31 mouse cellular contexts compared by ENCODE assay signal in genomic region chr16:37546312-37546711, GRCm38 (mm10). TPM values are rescaled to one million over a fixed set of nuclear protein-coding genes. Genes with fewer than 3 reads are reported as not detected.
A peak's percentile ranks its signal among the peaks of the same experiment; 100 is the strongest.
DNase-seq lines count a peak whose midpoint lies in the region; ATAC-seq and TF ChIP-seq lines count a peak whose summit lies in the region.
"Had no signal": no experiment of that assay in that cellular context is flagged by ENCODE, and none has a peak within 500 bp of the region (broad histone marks: within the 10 kb centered on the region; RNA-seq: fewer than 3 reads in every experiment).

No protein-coding gene starts in this region.

- no peak overlapping the region for H3K4me3 ChIP-seq in forebrain, embryonic 15.5 days
- no peak overlapping the region for H3K4me3 ChIP-seq in forebrain, embryonic 11.5 days (ENCODE audit: low read depth, low read length)
- H3K4me3 ChIP-seq in hindbrain, embryonic 14.5 days (replicated peaks; ENCODE audit: low read length) = no peak overlapping the region
- H3K4me3 ChIP-seq in hindbrain, postnatal 0 days (ENCODE audit: low read length) = no peak overlapping the region
- no peak overlapping the region for H3K4me3 ChIP-seq in forebrain, embryonic 16.5 days (replicated peaks; ENCODE audit: low read length)
- no peak overlapping the region for H3K4me3 ChIP-seq in midbrain, embryonic 15.5 days
- H3K4me3 ChIP-seq: embryonic facial prominence, embryonic 10.5 days; embryonic facial prominence, embryonic 13.5 days; erythroblast, embryonic 14.5 days; gastrocnemius, adult 2 months; heart, embryonic 13.5 days; hindbrain, embryonic 12.5 days had no signal

- ATAC-seq in forebrain, embryonic 15.5 days (replicated peaks) = 0 out of 2 replicates have a peak, but pooled peaks have one; percentile 43
- ATAC-seq in forebrain, embryonic 11.5 days (replicated peaks; ENCODE audit: low FRiP score) = no peak
- no peak for ATAC-seq in hindbrain, embryonic 14.5 days (ENCODE audit: low FRiP score)
- no peak for ATAC-seq in hindbrain, postnatal 0 days
- peak; percentile 83 for ATAC-seq in forebrain, embryonic 16.5 days
- ATAC-seq in midbrain, embryonic 15.5 days (replicated peaks) = no peak
- ATAC-seq: CD4-positive, CD25-positive, alpha-beta regulatory T cell, adult 4 months; inflammation-experienced regulatory T-cells, adult 6 months; intestine, embryonic 16.5 days had no signal

- TF ChIP-seq CTCF in hindbrain, postnatal 0 days (IDR thresholded peaks at IDR 0.05; ENCODE audit: low read depth) = no peak
- TF ChIP-seq CTCF in brain, embryonic 14.5 days (IDR thresholded peaks at IDR 0.05; ENCODE audit: borderline replicate concordance, extremely low read depth, insufficient read depth, insufficient read length) = no peak

- no peaks in the 10 kb centered on the region for H3K36me3 ChIP-seq in forebrain, embryonic 15.5 days
- H3K36me3 ChIP-seq in forebrain, embryonic 11.5 days (ENCODE audit: control insufficient read depth, insufficient read depth, low read length) = no peaks in the 10 kb centered on the region
- H3K36me3 ChIP-seq in hindbrain, embryonic 14.5 days (replicated peaks; ENCODE audit: control insufficient read depth, insufficient read depth) = peaks cover 5% of the 10 kb centered on the region; the same call in 1 of the 2 replicates
- no peaks in the 10 kb centered on the region for H3K36me3 ChIP-seq in hindbrain, postnatal 0 days (ENCODE audit: insufficient read depth, low read length)
- no peaks in the 10 kb centered on the region for H3K36me3 ChIP-seq in forebrain, embryonic 16.5 days (ENCODE audit: control insufficient read depth, insufficient read depth)
- no peaks in the 10 kb centered on the region for H3K36me3 ChIP-seq in midbrain, embryonic 15.5 days (replicated peaks)

- H3K9ac ChIP-seq in forebrain, embryonic 15.5 days (replicated peaks) = no peak overlapping the region
- no peak overlapping the region; the same call in 1 of the 2 replicates for H3K9ac ChIP-seq in forebrain, embryonic 11.5 days (ENCODE audit: low read length)
- no peak overlapping the region for H3K9ac ChIP-seq in hindbrain, embryonic 14.5 days
- no peak overlapping the region for H3K9ac ChIP-seq in hindbrain, postnatal 0 days (replicated peaks; ENCODE audit: low read length)
- H3K9ac ChIP-seq in forebrain, embryonic 16.5 days (replicated peaks; ENCODE audit: low read depth, low read length) = no peak overlapping the region
- H3K9ac ChIP-seq in midbrain, embryonic 15.5 days = no peak overlapping the region
- H3K9ac ChIP-seq: embryonic facial prominence, embryonic 13.5 days; heart, embryonic 13.5 days; hindbrain, embryonic 12.5 days had no signal

- no peaks in the 10 kb centered on the region for H3K9me3 ChIP-seq in forebrain, embryonic 15.5 days
- no peaks in the 10 kb centered on the region for H3K9me3 ChIP-seq in forebrain, embryonic 11.5 days (ENCODE audit: control insufficient read depth, low read length)
- no peaks in the 10 kb centered on the region for H3K9me3 ChIP-seq in hindbrain, embryonic 14.5 days (ENCODE audit: control insufficient read depth, low read length)
- no peaks in the 10 kb centered on the region for H3K9me3 ChIP-seq in hindbrain, postnatal 0 days (ENCODE audit: low read length)
- no peaks in the 10 kb centered on the region for H3K9me3 ChIP-seq in forebrain, embryonic 16.5 days (ENCODE audit: control insufficient read depth, low read length)
- H3K9me3 ChIP-seq in midbrain, embryonic 15.5 days = no peaks in the 10 kb centered on the region
- H3K9me3 ChIP-seq: embryonic facial prominence, embryonic 10.5 days; embryonic facial prominence, embryonic 13.5 days; heart, embryonic 13.5 days; hindbrain, embryonic 12.5 days had no signal

- TF ChIP-seq POLR2A in brain, embryonic 14.5 days (IDR thresholded peaks at IDR 0.05; ENCODE audit: borderline replicate concordance, extremely low read depth, insufficient read depth, insufficient read length, poor library complexity, severe bottlenecking) = no peak

- no peak overlapping the region for H3K4me2 ChIP-seq in forebrain, embryonic 15.5 days (replicated peaks)
- no peak overlapping the region for H3K4me2 ChIP-seq in forebrain, embryonic 11.5 days (ENCODE audit: low read depth, low read length, severe bottlenecking)
- H3K4me2 ChIP-seq in hindbrain, embryonic 14.5 days (replicated peaks) = no peak overlapping the region
- H3K4me2 ChIP-seq in hindbrain, postnatal 0 days (ENCODE audit: low read depth, low read length) = no peak overlapping the region
- H3K4me2 ChIP-seq in forebrain, embryonic 16.5 days (ENCODE audit: low read length) = no peak overlapping the region
- no peak overlapping the region for H3K4me2 ChIP-seq in midbrain, embryonic 15.5 days
- H3K4me2 ChIP-seq: embryonic facial prominence, embryonic 13.5 days; heart, embryonic 13.5 days; hindbrain, embryonic 12.5 days had no signal

- no peak for DNase-seq in forebrain, embryonic 11.5 days (ENCODE audit: low spot score)
- DNase-seq in hindbrain, embryonic 14.5 days (ENCODE audit: low spot score) = no peak
- no peak for DNase-seq in hindbrain, postnatal 0 days (ENCODE audit: low spot score)
- DNase-seq in brain, embryonic 14.5 days (ENCODE audit: low read depth) = peak; percentile 28
- no peak for DNase-seq in ovary, postnatal 10 days (ENCODE audit: low spot score)
- DNase-seq: adrenal gland, adult 2 months; adrenal gland, postnatal 14 days; cerebellum, adult 11-12 months; cerebellum, adult 8-10 months; cerebellum, postnatal 10 days; cerebellum, postnatal 36 days; embryo, embryonic 11 days; gastrocnemius, adult 2 months; gastrocnemius, postnatal 14 days; heart, adult 18-20 months; heart, postnatal 14 days; heart, postnatal 4 days; kidney, adult 18-20 months had no signal

- H3K27me3 ChIP-seq in forebrain, embryonic 15.5 days = no peaks in the 10 kb centered on the region
- no peaks in the 10 kb centered on the region for H3K27me3 ChIP-seq in forebrain, embryonic 11.5 days (ENCODE audit: control insufficient read depth, insufficient read depth, low read length)
- H3K27me3 ChIP-seq in hindbrain, embryonic 14.5 days (ENCODE audit: control insufficient read depth, insufficient read depth, low read length) = no peaks in the 10 kb centered on the region
- no peaks in the 10 kb centered on the region for H3K27me3 ChIP-seq in hindbrain, postnatal 0 days (ENCODE audit: insufficient read depth, low read length)
- no peaks in the 10 kb centered on the region for H3K27me3 ChIP-seq in forebrain, embryonic 16.5 days (replicated peaks; ENCODE audit: control insufficient read depth, insufficient read depth, low read length)
- no peaks in the 10 kb centered on the region for H3K27me3 ChIP-seq in midbrain, embryonic 15.5 days (replicated peaks)
- H3K27me3 ChIP-seq: embryonic facial prominence, embryonic 13.5 days; heart, embryonic 13.5 days; hindbrain, embryonic 12.5 days had no signal

- 24% methylated on average over 5 of the region's 5 CpGs for WGBS in forebrain, embryonic 15.5 days
- whole genome bisulfite sequencing in forebrain, embryonic 11.5 days = 67% methylated on average over 5 of the region's 5 CpGs
- WGBS in hindbrain, embryonic 14.5 days = 68% methylated on average over 5 of the region's 5 CpGs
- WGBS in hindbrain, postnatal 0 days = 60% methylated on average over 5 of the region's 5 CpGs
- 31% methylated on average over 5 of the region's 5 CpGs for WGBS in forebrain, embryonic 16.5 days
- 70% methylated on average over 5 of the region's 5 CpGs for WGBS in midbrain, embryonic 15.5 days

- 0 out of 2 replicates have a peak overlapping the region, but pooled peaks have one; percentile 34 for H3K27ac ChIP-seq in forebrain, embryonic 15.5 days (replicated peaks)
- no peak overlapping the region for H3K27ac ChIP-seq in forebrain, embryonic 11.5 days (ENCODE audit: low read depth, low read length)
- H3K27ac ChIP-seq in hindbrain, embryonic 14.5 days = peak overlapping the region; percentile 51; the same call in 1 of the 2 replicates
- no peak overlapping the region for H3K27ac ChIP-seq in hindbrain, postnatal 0 days
- H3K27ac ChIP-seq in forebrain, embryonic 16.5 days (ENCODE audit: low read length) = peak overlapping the region; percentile 48; the same call in 1 of the 2 replicates
- H3K27ac ChIP-seq in midbrain, embryonic 15.5 days = no peak overlapping the region
- H3K27ac ChIP-seq: embryonic facial prominence, embryonic 10.5 days; embryonic facial prominence, embryonic 13.5 days; gastrocnemius, adult 2 months; heart, embryonic 13.5 days; hindbrain, embryonic 12.5 days had no signal

- peaks cover 6% of the 10 kb centered on the region for H3K4me1 ChIP-seq in forebrain, embryonic 15.5 days
- H3K4me1 ChIP-seq in forebrain, embryonic 11.5 days (replicated peaks; ENCODE audit: control insufficient read depth, insufficient read depth, low read length) = no peaks in the 10 kb centered on the region
- H3K4me1 ChIP-seq in hindbrain, embryonic 14.5 days (replicated peaks; ENCODE audit: control insufficient read depth, insufficient read depth, low read length) = peaks cover 13% of the 10 kb centered on the region; the same call in 1 of the 2 replicates
- H3K4me1 ChIP-seq in hindbrain, postnatal 0 days (ENCODE audit: insufficient read depth, low read length) = no peaks in the 10 kb centered on the region
- H3K4me1 ChIP-seq in forebrain, embryonic 16.5 days (replicated peaks; ENCODE audit: control insufficient read depth, insufficient read depth, low read length) = peaks cover 4% of the 10 kb centered on the region
- H3K4me1 ChIP-seq in midbrain, embryonic 15.5 days = no peaks in the 10 kb centered on the region
- H3K4me1 ChIP-seq: embryonic facial prominence, embryonic 10.5 days; embryonic facial prominence, embryonic 13.5 days had no signal

RNA-seq across cellular contexts. Expression of gene Rabl3, which starts 6.6 kb away (rescaled TPM):
- polyA plus RNA-seq in forebrain, embryonic 15.5 days (2015; fragmentation: Nextera tagmentation; extraction: Ambion mirVana) = 17.7 and 18.1 TPM in 2 replicates
- polyA plus RNA-seq in forebrain, embryonic 11.5 days (2014; fragmentation: Nextera tagmentation; extraction: Ambion mirVana) = 39.2 and 42.3 TPM in 2 replicates
- 18.4 and 18.5 TPM in 2 replicates for polyA plus RNA-seq in hindbrain, embryonic 14.5 days (2014; fragmentation: Nextera tagmentation; extraction: Ambion mirVana)
- 6.8 and 17.9 TPM in 2 replicates for total RNA-seq in hindbrain, postnatal 0 days (2014; rRNA removed)
- polyA plus RNA-seq in hindbrain, postnatal 0 days (2015; fragmentation: Nextera tagmentation; extraction: Ambion mirVana) = 13.1 and 13.8 TPM in 2 replicates
- 8.6 and 10.8 TPM in 2 replicates for polyA plus RNA-seq in brain, embryonic 14.5 days (2012; rRNA removed)
- 16.6 and 17.0 TPM in 2 replicates for polyA plus RNA-seq in forebrain, embryonic 16.5 days (2015; fragmentation: Nextera tagmentation; extraction: Ambion mirVana)
- 18.9 and 19.9 TPM in 2 replicates for polyA plus RNA-seq in midbrain, embryonic 15.5 days (2015; fragmentation: Nextera tagmentation; extraction: Ambion mirVana)

RNA-seq across cellular contexts. Expression of gene Gtf2e1, which starts 6.7 kb away (rescaled TPM):
- 39.0 and 40.3 TPM in 2 replicates for polyA plus RNA-seq in forebrain, embryonic 15.5 days (2015; fragmentation: Nextera tagmentation; extraction: Ambion mirVana)
- 56.5 and 60.9 TPM in 2 replicates for polyA plus RNA-seq in forebrain, embryonic 11.5 days (2014; fragmentation: Nextera tagmentation; extraction: Ambion mirVana)
- 29.0 and 33.4 TPM in 2 replicates for polyA plus RNA-seq in hindbrain, embryonic 14.5 days (2014; fragmentation: Nextera tagmentation; extraction: Ambion mirVana)
- total RNA-seq in hindbrain, postnatal 0 days (2014; rRNA removed) = 18.9 and 21.7 TPM in 2 replicates
- 21.4 and 21.6 TPM in 2 replicates for polyA plus RNA-seq in hindbrain, postnatal 0 days (2015; fragmentation: Nextera tagmentation; extraction: Ambion mirVana)
- polyA plus RNA-seq in brain, embryonic 14.5 days (2012; rRNA removed) = 26.7 and 27.5 TPM in 2 replicates
- 40.4 and 46.0 TPM in 2 replicates for polyA plus RNA-seq in forebrain, embryonic 16.5 days (2015; fragmentation: Nextera tagmentation; extraction: Ambion mirVana)
- 32.0 and 32.4 TPM in 2 replicates for polyA plus RNA-seq in midbrain, embryonic 15.5 days (2015; fragmentation: Nextera tagmentation; extraction: Ambion mirVana)

RNA-seq across cellular contexts. Expression of gene Hgd, which starts 33.6 kb away (rescaled TPM):
- 0.24 TPM in 1 of 2 replicates, not detected in the other for polyA plus RNA-seq in forebrain, embryonic 15.5 days (2015; fragmentation: Nextera tagmentation; extraction: Ambion mirVana)
- 0.28 TPM in 1 of 2 replicates, not detected in the other for polyA plus RNA-seq in forebrain, embryonic 11.5 days (2014; fragmentation: Nextera tagmentation; extraction: Ambion mirVana)
- 0.13 TPM in 1 of 2 replicates, not detected in the other for polyA plus RNA-seq in hindbrain, embryonic 14.5 days (2014; fragmentation: Nextera tagmentation; extraction: Ambion mirVana)
- 7.3 TPM in 1 of 2 replicates, not detected in the other for total RNA-seq in hindbrain, postnatal 0 days (2014; rRNA removed)
- 0.11 and 0.26 TPM in 2 replicates for polyA plus RNA-seq in hindbrain, postnatal 0 days (2015; fragmentation: Nextera tagmentation; extraction: Ambion mirVana)
- polyA plus RNA-seq in brain, embryonic 14.5 days (2012; rRNA removed) = 0.07 and 0.18 TPM in 2 replicates
- polyA plus RNA-seq in forebrain, embryonic 16.5 days (2015; fragmentation: Nextera tagmentation; extraction: Ambion mirVana) = 0.19 and 0.23 TPM in 2 replicates
- polyA plus RNA-seq in midbrain, embryonic 15.5 days (2015; fragmentation: Nextera tagmentation; extraction: Ambion mirVana) = 0.14 and 0.37 TPM in 2 replicates
- total RNA-seq: gastrocnemius, adult 2 months; gastrocnemius, postnatal 14 days; heart, adult 18-20 months; MEL had no signal
- polyA plus RNA-seq: adrenal gland, adult 2 months; cortical plate, adult 2 months; erythroblast, embryonic 14.5 days; hindbrain, embryonic 12.5 days; inflammation-experienced regulatory T-cells, adult 6 months had no signal

Comparison
In these comparisons a context has a peak if more than half of its experiments do, and no peak if none do; other contexts are left out.
1. ATAC-seq: peak in forebrain, embryonic 15.5 days (single experiment) and forebrain, embryonic 16.5 days (single experiment); none in forebrain, embryonic 11.5 days (single experiment), hindbrain, embryonic 14.5 days (single experiment), hindbrain, postnatal 0 days (single experiment) and midbrain, embryonic 15.5 days (single experiment).
2. H3K27ac ChIP-seq: peak in forebrain, embryonic 15.5 days (single experiment), hindbrain, embryonic 14.5 days (single experiment) and forebrain, embryonic 16.5 days (single experiment); none in forebrain, embryonic 11.5 days (single experiment), hindbrain, postnatal 0 days (single experiment) and midbrain, embryonic 15.5 days (single experiment).